Mouse (Mus musculus) lung, postnatal 14 days (tissue): Measurements from ENCODE around the gene Etl4.
A peak's percentile ranks its signal among the peaks of the same experiment; 100 is the strongest.

ENCODE experiments used
- DNase-seq: peaks from one replicate; pipeline ENCODE4 v3.0.0; 2021

The Etl4 gene

DNA sequence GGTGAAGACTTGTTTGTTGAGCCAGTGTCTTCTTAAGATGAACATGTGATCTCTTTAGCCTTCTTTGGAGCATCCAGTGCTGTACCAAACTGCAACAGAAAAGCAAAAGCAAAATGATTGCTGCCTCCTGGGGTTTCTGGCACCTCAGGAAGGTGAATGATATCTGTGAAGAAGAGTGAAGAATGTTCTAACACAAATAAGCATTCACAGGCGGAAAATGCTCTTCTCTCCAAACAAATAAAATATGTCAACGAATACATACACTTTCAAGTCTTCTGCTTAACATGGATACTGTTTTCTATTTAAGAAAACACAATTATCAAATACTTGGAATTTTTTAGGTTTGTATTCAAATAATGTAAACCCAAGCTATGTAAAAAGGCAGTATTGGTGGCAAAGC lies 678.3 kb downstream of the Etl4 start:
- no peak for DNase-seq

DNA sequence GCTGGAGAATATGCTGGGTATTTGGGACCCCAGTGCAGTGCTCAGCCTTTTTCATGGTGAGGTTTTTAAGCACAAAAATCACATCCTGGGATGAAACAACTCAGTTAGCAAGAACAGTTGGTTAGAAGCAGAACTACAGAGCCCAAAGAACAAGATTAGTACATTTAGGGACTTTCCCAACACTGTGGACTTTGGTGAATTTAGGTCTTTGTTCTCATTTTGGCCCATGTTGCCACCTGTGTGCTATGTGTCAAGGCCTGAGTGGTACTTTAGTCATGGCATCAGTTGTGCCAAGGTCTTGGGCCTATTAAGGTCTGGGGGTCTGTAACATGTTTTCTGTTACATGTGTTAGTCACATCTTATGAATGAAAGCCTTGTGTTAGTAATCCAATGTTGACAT lies 679.1 kb downstream of the Etl4 start:
- DNase-seq: no peak

DNA sequence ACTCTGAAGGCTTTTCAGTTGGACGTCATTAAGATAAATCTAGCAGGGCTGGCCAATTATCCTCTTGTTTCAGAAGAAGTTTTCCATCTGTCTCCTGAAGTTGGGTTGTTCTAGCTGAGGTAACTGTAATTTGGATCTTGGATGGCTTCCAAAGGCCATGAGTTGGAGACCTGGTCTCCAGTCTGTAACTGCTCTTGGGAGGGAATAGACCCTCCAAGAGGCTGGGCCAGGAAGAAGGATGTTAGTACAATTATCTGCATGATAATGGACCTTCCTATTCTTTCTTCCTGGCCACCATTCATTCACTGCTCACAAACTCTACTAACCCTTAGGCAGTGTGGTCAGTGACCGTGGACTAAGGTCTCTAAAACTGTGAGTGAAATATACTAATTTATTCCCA lies 684.5 kb downstream of the Etl4 start:
- DNase-seq: no peak

DNA sequence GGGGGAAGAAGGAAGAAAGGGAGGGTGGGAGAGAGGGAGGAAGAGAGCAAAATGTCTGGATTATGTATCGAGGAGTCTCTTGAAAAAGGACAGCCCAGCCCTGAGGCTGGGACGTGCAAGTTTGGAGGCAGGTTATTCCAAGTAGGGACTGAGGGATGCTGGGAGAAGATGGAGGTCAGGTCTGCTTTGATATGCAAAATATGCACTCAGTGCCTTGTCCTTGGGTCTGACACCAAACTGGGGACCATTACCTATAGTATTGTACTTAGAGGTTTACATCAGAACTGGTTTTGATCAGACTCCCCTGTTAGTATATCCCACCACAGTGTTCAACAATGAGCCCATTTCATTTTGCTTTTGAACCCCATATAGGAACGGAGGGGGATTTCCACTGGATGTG lies 685.4 kb downstream of the Etl4 start:
- no peak for DNase-seq

DNA sequence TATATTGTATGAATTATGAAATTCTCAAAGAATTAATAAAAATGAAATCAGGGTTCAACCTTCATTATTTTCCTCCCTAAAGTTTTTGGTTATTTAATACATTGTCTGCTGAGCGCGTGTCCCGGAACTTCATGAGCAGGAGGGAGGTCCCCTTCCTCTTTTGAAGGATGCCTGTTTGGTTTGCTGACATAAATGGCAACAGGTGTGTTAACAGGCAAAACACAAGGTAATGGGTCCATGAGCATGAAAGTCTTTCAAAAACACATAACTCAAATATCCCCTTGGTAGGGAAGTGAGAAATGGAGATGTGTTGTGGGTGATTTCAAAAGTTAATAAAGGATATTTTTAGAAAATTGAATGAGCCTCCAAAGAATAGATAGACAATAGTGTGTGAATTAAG lies 687.0 kb downstream of the Etl4 start:
- no peak for DNase-seq

DNA sequence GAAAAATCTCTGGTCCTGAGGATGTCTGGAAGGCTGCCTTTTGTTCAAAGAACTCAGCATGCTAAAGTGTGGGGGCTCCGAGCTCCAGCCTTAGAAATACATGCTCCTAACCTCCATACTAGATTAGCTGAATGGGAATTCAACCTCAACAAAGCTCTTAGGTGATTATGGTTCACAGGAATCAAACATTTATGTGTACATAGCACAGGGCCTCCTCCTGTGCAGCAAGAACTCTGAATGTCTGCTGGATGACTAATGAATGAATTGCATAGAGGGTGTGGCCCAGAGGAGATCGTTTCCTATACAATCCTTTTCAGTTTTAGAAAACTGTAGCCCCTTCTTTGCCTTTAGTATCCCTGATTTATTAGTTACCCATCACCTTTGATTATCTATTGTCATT lies 687.6 kb downstream of the Etl4 start:
- DNase-seq: no peak

DNA sequence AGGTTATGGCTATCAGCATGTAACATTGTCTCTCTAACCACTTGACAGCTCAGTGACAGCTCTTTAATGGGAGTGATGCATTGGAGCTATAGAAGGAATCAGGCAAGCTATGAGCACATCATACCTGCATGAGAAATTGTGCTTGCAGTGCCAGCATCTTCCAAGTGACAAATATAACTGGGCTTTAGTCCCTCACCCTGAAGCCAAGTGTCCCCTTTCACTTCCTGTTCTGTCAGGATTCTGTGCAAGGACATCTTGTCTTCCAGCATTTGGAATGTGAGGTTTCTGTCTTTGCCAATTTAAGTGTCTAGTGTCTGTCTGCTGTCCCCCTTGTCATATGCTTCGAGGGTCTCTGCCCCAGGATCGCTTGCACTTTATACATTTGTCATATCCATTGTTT lies 693.1 kb downstream of the Etl4 start:
- no peak for DNase-seq

DNA sequence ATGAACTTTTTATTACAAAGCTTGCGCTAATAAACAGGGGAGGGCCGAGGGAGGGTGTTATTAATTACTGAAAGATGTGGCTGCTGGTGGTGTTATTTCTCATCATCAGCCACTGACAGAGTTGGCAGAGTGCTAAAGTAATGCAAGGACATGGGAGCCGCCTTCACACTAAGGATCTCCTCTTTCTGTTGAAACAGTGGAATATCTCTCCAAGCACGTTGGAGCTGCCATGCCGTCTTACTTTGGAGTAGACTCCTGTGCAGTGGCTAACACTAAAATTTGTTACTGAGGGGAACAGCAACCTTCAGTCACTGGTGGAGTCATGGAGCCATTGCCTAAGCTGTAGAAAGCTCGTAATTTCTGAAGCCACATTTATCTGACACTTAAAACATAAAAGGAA lies 694.0 kb downstream of the Etl4 start:
- DNase-seq: no peak

DNA sequence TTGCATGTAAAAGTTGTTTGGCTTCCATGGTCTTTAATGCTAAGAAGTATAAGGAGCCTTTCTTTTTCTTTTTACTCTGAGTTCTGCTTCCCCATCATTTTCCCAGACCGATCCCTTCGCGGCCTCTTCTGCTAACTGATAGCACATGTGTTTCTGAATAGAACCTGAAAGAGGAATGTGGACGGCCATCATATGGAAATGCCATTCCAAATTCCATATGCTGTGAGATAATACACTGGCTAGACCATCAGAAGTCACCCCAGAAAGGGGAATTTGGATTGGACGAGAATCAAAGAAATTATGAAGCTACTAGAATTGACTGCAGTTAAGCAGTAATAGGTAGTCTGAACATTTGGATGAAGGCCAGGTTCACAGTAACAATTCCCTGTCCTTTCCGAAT lies 694.4 kb downstream of the Etl4 start:
- no peak for DNase-seq

DNA sequence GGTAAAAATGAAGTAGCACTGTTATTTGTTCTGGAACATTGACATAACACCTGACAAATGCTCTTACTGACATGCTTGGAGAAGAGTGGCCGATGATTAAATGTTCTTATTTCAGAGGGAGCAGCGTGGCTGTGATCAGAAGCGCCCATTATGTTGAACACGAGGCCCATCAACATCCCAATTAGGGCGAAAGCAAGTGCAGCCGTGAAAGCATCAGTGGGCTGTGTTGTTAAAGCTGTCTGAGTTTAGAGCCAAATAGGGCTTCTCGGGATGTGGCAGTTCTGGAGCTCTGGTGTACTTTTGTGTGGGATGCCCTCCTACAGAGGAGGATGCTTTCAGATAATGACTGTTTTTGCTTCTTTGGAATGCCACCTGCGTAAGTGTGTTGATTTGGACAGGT lies 699.6 kb downstream of the Etl4 start:
- DNase-seq: no peak

DNA sequence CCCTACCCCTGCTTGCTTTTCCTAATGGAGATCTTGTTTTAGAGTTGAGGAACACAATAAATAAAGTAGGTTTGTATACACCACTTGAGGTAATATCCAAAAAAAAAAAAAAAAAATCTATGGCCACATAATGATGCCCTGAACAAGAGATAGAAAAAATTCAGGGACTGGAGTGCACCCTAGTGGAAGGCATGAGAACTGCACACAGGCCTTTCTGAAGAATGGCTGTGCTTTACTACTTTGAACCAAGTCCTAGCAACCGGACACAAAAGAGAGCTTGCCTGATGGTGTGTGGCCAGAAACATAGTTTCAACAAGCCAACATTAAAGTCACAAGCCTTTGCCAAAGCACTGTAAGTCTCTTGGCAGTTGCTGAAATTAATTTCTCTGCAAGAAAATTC lies 706.4 kb downstream of the Etl4 start:
- peak; percentile 72 for DNase-seq

DNA sequence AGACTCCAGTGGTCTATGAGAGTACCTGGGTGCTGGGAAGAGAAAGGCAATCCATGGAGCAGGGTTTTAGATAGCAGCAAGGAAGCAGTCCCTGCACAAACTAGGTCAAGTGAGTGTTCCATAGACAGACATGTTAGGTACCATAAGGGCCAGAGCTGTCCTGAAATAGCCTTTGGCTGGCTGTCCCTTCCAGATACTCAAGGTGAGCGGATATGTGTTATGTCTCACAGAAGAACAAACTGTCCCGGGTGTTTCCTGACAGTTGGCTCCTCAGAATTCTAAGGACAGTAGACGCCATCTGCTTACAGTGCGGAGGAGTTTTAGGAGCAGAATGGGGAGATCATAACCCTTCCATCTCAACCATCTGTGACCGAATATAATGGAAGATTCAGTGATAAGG lies 708.8 kb downstream of the Etl4 start:
- DNase-seq: no peak

DNA sequence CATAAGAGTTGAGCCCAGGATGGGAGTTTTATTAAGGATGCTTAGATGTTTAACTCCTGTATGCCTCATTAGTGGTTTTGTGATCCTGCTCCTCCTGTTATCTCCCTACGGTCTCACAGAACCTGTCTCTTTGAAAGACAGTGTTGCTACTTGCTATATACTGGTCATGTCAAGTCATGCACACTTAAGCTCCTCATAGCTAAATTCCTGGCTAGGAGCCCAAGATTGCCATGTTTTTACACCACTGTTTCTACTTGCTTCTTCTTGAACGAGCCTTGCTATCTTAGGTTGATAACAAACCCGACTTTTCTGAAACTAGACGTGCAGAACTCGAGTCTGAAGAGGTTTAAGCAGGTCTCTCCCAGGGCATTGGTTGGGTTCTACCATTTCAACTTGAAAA lies 710.3 kb downstream of the Etl4 start:
- no peak for DNase-seq

DNA sequence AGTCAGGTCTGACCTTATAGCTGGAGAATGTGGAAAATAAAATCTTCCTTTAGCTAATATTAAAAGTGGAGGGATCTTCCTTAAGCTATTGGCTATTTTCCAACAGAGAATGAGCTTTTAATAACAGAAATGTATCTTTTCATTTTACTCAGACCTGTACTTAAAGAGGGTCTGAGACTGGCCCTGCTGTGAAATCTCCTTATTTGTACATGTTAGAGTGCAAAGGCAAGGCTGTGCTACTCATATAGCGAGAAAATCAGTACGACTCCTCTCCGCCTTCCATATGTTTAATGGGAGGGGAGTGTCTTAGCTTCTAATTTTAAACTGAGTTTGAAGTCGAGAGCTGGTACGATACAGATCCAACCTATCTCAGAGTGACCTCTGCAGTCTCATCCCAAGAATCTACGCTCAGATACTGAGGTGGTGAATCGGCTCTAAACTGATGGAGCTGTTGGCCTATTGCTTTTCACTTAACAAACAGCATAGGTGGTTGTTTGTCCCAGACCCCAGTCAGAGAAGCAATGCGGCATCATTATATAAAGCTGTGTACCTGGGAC lies 719.7 kb downstream of the Etl4 start:
- DNase-seq: no peak

DNA sequence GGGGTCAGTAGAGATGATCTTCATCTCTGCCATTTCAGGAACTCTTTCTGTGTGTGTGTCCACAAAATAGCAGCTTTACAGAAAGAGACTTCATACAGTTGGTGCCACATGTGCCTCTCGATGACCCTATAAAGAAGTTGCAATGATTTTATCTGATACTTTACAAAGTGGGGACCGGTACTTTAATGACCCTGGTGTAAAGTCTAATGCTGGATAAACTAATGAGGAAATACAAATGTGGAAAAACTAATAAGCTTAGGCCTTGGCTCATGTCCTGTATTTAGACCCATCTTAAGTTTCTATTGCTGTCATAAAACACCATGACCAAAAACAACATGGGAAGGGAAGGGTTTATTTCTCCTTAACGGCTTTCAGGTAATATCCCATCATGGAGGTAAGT lies 729.0 kb downstream of the Etl4 start:
- DNase-seq: no peak

DNA sequence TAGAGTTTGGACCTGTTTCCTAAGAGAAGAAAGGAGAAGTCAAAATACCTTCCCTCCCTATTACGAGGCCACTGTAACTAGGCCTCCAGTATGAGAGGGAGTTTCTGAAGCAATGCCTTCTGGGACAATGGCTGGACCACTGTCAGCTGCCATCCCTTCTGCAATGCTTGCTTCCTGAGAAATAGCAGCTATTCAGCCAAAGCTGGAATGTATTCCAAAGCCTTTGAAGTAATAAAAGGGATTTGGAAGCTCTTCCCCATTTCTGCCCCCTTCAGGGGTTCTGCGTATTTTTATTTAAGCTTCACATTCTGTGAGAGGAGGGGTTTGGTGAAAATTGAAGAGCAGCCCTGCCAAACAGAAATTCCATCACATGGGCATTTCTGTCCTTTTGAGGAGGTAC lies 730.1 kb downstream of the Etl4 start:
- no peak for DNase-seq

DNA sequence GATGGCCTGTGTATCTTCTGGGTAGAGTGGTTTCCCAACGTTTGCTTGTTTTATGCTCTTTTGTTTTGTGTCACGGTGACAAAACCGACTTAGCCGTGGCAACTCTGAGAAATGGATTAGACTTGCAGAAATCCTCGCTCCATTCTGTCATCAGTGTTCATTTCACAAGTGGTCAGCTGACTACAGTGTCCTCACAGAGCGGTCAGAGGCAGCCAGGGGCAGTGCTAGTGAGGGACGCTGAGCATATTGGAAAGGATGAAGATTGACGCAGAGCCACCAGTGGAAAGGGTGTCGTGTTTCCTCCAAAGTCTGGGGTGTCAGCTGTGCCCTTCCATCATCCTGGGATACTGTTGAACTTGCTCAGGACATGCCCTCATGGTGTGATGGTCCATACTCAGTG lies 733.2 kb downstream of the Etl4 start:
- no peak for DNase-seq

DNA sequence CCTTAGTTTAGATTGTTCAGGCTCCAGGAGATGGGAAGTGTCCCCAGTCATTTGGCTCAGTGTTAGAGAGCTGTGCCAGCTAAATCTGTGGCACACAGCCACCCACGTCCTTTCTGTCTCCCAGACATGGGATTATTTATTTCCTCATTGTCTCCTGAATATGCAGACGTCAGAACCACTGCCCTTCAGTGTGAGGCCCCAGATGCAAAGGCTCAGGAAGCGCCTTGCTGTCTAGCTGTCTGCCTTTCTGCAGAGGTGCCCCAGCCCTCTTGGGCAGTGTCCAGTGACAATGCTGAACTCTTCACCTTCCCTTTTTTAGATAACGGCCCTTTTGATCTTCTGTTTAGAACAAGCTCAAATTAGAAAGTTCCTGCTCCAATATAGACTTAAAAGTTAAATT lies 740.2 kb downstream of the Etl4 start:
- DNase-seq: peak; percentile 73

DNA sequence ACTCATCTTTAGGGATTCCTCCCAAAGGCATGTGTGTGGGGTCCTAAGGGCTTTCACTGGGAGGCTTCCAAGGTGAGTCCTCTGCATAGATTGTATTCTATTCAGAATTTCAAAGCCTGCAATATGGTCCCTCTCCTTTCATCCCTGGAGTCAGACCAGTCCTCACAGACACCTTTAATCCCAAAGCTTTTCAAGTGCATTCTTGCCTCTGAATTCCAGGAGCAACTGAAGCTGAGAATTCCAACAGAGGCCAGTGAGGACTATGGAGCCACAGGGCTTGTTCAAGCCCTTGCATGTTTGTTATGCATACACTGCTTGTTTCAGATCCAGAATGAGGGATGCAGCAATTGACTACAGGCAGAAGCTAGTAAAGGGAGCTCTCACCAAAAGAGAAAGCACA lies 743.5 kb downstream of the Etl4 start:
- DNase-seq: no peak

DNA sequence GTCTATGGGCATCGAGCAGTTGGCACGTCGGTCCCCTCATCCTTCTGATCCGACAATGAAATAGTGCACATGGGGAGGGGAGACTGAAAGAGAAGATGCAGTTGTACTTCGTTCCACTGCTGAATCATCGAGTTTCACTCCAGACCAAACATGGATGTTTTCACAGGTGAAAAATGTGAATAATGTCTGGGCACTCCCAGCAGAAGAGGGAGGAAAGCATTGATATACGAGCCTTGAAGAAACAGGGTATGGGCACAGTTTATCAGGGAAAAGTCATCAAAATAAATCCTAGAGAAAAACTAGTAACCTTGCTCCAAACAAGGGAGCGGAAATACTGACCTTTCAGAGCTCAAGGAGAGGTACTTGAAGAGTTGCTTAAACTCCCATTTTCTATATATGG lies 744.5 kb downstream of the Etl4 start:
- no peak for DNase-seq

DNA sequence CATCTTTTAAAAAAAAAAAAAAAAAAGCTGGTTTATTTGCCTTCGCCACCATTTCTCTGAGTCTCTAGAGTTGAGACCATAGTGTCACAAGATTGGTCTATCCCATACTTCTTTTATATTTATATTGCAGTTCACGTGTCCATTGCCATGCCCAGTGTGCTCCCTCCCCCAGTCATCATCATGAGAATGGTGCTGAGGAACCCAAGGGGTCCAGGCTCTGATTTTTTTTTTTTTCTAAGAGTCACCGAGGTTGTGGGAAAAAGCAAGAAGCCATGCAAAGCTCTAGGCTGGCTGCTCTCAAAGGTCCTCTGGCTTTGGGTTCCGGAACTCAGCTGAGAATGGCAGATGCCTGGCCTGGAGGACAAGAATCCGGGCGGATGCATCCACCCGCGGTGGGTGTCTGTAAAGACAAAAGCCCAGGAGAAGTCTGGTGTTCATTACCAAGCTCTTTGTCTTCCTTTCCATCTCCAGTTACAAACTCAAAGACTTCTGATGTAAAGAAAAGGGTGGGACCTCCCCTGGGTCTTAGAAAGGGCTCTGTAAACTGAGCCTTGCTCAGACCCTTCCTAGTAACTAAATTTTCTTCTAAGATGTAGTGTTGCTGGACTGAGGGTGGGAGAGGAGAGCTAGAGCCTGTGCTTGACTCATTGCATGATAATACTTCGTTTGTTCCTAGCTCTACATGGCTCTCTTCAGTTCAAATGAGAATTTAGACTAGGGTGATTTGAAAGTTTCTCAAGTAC lies 745.2 kb downstream of the Etl4 start:
- no peak for DNase-seq

DNA sequence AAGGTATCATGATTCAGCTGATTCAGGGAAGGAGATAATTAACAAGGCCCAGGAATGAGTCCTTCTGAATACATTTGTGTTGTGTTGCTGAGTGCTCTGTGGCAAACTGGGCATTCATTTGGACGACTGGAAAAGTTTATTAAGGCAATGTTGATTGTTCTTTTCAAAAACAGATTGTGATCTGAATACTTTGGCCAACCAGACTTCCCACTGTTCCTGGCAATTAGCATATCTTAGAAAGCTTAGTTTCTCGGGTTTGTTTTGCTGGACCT lies 745.7 kb downstream of the Etl4 start:
- DNase-seq: no peak

DNA sequence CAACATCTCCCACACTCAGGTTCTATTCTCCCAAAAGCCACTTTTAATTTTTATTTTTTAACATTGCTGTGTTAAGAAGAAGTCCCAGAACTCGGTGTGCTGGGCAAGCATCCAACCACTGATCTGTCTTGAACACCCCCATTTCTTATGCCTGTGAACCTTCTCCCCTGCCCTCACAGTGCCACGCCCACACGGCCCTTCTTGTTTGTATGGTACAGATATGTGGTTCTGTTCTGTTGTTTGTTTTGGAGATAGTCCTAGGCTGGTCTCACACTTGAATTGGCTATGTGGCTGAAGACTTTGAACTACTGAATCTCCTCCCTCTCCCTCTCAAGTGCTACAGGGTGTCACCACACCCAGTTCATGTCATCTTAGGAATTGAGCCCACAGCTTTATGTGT lies 748.3 kb downstream of the Etl4 start:
- no peak for DNase-seq

DNA sequence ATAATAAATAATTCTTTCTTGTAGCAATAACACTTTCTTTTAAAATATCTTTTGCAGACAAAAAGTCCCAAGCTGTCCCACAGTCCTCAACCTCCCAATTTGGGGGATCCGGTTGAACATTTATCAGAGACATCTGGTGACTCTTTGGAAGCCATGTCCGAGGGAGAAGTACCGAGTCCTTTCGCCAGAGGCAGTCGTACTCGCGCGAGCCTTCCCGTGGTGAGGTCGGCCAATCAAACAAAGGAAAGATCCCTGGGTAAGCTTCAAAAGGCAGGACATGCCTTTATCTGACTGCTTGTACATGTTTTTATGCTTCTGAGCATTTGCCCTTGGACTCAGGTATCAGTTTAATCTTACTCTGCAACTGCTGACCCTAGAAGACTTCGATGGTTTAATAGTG lies 752.3 kb downstream of the Etl4 start:
- no peak for DNase-seq

DNA sequence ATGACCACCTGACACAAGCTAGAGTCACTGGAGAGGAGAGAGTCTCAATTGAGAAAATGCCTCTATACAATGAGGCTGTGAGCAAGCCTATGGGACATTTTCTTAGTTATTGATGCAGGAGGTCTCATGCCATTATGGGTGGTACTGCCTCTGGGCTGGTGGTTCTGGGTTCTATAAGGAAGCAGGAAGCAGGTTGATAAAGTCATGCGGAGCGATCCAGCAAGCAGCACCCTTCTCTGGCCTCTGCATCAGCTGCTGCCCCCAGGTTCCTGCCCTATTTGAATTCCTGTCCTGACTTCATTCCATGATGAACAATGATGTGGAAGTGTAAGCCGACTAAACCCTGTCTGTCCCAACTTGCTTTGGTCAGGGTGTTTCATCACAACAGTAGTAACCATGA lies 753.1 kb downstream of the Etl4 start:
- DNase-seq: no peak
